Mouse (Mus musculus) forebrain, embryonic 12.5 days (tissue): ENCODE data around the gene Dmac2. TPM values are rescaled to one million over a fixed set of nuclear protein-coding genes. Genes with fewer than 3 reads are reported as not detected.

Experiments used
- ATAC-seq: fragments of 200-750 bp; cut with Nextera tagmentation; 2 replicates; pipeline ENCODE4 v1.8.0; 2017; ENCODE audit warnings: moderate TSS enrichment; ENCODE audit not compliant: low FRiP score
- H3K27ac ChIP-seq: fragments of 300-500 bp; sonication (generic); 2 replicates; pipeline ENCODE4 v1.5.1; 2016; ENCODE audit warnings: mild to moderate bottlenecking
- H3K27me3 ChIP-seq: fragments of 300-500 bp; sonication (generic); 2 replicates; pipeline ENCODE4 v1.6.1; 2016; ENCODE audit warnings: mild to moderate bottlenecking
- H3K36me3 ChIP-seq: fragments of 300-500 bp; sonication (generic); replicated peaks from 2 replicates; pipeline ENCODE4 v1.6.1; 2016; ENCODE audit warnings: mild to moderate bottlenecking
- H3K4me1 ChIP-seq: fragments of 300-500 bp; sonication (generic); 2 replicates; pipeline ENCODE4 v1.6.1; 2016
- H3K4me2 ChIP-seq: fragments of 300-500 bp; sonication (generic); 2 replicates; pipeline ENCODE4 v1.6.1; 2016; ENCODE audit warnings: mild to moderate bottlenecking, moderate library complexity
- H3K4me3 ChIP-seq: fragments of 300-500 bp; sonication (generic); replicated peaks from 2 replicates; pipeline ENCODE4 v1.5.1; 2016; ENCODE audit warnings: mild to moderate bottlenecking
- H3K9ac ChIP-seq: fragments of 300-500 bp; sonication (generic); 2 replicates; pipeline ENCODE4 v1.6.1; 2016; ENCODE audit warnings: mild to moderate bottlenecking
- H3K9me3 ChIP-seq: fragments of 300-500 bp; sonication (generic); 2 replicates; pipeline ENCODE4 v1.6.1; 2016
- WGBS: fragments of 180-500 bp; shearing (Covaris S2); methylation state at CpG from one replicate; pipeline ENCODE4 v1.1.7; 2016; 5-methylcytosine and 5-hydroxymethylcytosine counted together
- polyA plus RNA-seq: library from polyadenylated mRNA; unstranded; fragments of >200 nt; fragmentation: Nextera tagmentation; extraction: Ambion mirVana; gene quantifications from 2 replicates; pipeline ENCODE4 v1.2.1, GENCODE M21; 2016

Dmac2 gene
- polyA plus RNA-seq, 1 experiment from 2014 or later = 25.1 TPM

DNA sequence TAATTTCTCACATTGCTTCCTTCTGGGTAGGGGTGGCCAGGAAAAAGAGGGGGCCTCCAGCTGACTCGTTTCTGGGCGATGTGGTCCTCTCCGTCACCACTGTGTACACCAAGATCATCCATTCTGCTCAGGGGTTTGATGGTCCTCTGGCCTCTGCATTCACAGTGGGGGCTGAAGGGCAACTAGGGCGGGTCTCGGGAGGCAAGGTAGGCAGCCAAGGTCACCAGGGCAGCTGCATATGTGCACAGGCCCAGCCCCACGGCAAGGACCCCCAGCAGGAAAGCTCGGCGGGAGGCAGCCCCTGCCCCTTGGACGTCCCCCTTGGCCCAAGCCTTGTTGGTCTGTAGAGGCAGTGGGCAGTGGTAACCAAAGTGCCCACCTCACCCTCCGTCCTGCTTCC is 49.9 kb downstream of the Dmac2 start:
- Histone ChIP-seq H3K4me1 (no peaks in the 10 kb centered on the region), H3K9me3 (no peaks in the 10 kb centered on the region), H3K27me3 (peaks cover 13% of the 10 kb centered on the region), H3K27ac (no peak overlapping the region), H3K4me2 (no peak overlapping the region), H3K36me3 (peaks cover 38% of the 10 kb centered on the region), H3K9ac (no peak overlapping the region), H3K4me3 (no peak overlapping the region)
- ATAC-seq = no peak
- WGBS = 86% methylated on average over 10 of the region's 10 CpGs

DNA sequence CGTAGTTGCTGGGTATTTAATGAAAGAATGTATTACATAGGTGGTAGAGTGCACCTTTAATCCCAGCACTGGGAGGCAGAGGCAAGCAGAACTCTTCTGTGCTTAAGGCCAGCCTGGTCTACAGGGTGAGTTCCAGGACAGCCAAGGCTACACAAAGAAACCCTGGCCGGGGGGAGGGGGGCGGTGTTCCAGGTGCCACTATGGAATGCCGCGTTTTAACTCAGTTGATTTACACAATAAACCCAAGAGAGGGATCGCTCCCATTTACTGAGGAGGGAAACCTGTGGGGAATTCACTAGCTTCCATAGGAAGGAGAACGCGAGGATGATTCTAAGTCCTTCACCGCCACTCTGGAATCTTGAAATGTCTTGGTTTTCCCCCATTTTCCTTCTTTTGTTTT is 50.4 kb downstream of the Dmac2 start:
- ATAC-seq = no peak
- Histone ChIP-seq H3K4me2 (no peak overlapping the region), H3K36me3 (peaks cover 34% of the 10 kb centered on the region), H3K27ac (no peak overlapping the region), H3K9ac (no peak overlapping the region), H3K4me1 (peaks cover 4% of the 10 kb centered on the region; the same call in 1 of the 2 replicates), H3K4me3 (no peak overlapping the region), H3K27me3 (peaks cover 18% of the 10 kb centered on the region), H3K9me3 (no peaks in the 10 kb centered on the region)
- 82% methylated on average over 9 of the region's 9 CpGs for WGBS

DNA sequence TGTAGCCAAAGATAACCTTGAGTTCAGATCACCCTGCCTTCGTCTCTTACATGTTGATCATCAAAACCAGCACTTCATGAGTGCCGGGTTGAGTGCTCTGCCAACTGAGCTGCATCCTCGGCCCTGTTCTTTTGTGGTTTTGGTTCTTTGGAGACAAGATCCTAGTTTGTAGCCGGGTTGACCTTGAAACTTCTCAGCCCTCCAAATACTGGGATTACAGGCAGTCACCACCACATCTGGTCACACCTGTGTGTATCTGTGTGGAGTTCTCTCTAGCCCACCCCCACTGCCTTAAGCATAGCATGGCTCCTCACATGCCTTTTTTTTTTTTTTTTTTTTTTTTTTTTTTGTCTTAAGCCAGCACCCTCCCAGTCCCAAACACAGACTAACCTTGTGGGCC is 50.9 kb downstream of the Dmac2 start:
- peaks cover 29% of the 10 kb centered on the region for H3K36me3 ChIP-seq
- 87% methylated on average over 4 of the region's 4 CpGs for WGBS
- H3K4me3 ChIP-seq = no peak overlapping the region
- no peak overlapping the region for H3K27ac ChIP-seq
- peaks cover 8% of the 10 kb centered on the region for H3K4me1 ChIP-seq
- no peaks in the 10 kb centered on the region for H3K9me3 ChIP-seq
- H3K9ac ChIP-seq = no peak overlapping the region
- no peak overlapping the region for H3K4me2 ChIP-seq
- ATAC-seq = no peak
- peaks cover 23% of the 10 kb centered on the region for H3K27me3 ChIP-seq

DNA sequence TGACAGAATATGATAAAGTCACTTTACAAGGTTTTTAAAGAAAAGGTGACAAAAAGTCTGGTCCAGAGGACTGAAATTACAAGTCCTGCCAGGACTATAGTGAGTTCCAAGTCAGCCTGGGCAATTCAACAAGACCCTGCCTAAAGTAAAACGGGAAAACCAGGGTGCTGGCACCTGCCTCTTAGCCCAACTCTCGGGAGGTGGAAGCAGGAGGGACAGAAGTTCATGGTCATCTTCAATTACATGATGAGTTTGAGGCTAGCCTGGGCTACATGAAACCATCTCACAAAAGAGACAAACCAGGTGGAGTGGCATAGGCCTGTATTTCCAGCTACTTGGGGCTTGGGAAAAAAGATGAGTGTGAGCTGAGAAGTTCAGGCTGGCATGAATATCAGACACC is 52.5 kb downstream of the Dmac2 start:
- no peaks in the 10 kb centered on the region for H3K9me3 ChIP-seq
- H3K27me3 ChIP-seq = peaks cover 38% of the 10 kb centered on the region
- H3K4me1 ChIP-seq = peaks cover 9% of the 10 kb centered on the region
- H3K9ac ChIP-seq = no peak overlapping the region
- no peak overlapping the region for H3K27ac ChIP-seq
- no peak overlapping the region for H3K4me3 ChIP-seq
- no peak overlapping the region for H3K4me2 ChIP-seq
- H3K36me3 ChIP-seq = peaks cover 18% of the 10 kb centered on the region
- no peak for ATAC-seq
- WGBS = 86% methylated on average over 2 of the region's 2 CpGs

DNA sequence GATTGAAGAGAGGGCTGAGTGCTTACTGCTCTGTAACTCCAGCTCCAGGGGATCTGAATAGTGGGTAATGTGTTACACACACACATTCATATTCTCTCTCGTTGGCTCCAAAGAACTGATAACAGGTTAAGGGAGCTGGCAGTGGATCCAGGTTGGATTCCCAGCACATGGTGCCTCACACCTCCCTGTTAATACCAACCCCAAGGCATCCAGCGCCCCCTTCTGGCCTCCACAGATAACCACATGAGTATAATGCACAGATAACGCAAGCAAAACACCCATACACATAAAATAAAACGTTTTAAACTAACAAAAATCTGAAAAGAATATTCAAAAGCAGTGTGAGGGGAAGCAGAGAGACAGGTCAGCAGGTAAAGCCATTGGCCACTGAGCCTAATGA is 53.2 kb downstream of the Dmac2 start:
- H3K9ac ChIP-seq = no peak overlapping the region
- 55% methylated on average over 4 of the region's 4 CpGs for WGBS
- ATAC-seq = no peak
- peaks cover 9% of the 10 kb centered on the region for H3K4me1 ChIP-seq
- no peak overlapping the region for H3K27ac ChIP-seq
- H3K4me2 ChIP-seq = no peak overlapping the region
- no peak overlapping the region for H3K4me3 ChIP-seq
- peaks cover 42% of the 10 kb centered on the region for H3K27me3 ChIP-seq
- H3K36me3 ChIP-seq = peaks cover 15% of the 10 kb centered on the region
- no peaks in the 10 kb centered on the region for H3K9me3 ChIP-seq

DNA sequence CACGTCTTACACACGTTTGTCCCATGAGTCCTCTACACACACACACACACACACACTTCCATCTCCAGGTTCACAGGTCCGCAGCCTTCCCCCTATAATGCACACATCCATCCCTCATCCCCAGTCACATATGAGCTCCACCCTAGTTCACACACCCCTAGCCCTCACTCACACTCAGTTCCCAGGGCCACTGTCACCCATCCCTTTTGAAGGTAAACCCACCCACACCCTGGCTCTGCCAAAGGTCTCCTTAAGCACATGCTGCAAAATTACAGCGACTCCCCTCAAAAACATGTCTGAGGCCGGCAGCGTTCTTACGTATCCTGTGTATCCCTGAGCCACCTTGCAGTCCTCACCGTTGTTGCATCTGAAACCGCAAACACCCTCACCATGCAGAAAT is 55.1 kb downstream of the Dmac2 start:
- Histone ChIP-seq H3K4me2 (peak overlapping the region; percentile 50; the same call in 1 of the 2 replicates), H3K4me3 (no peak overlapping the region), H3K27ac (no peak overlapping the region), H3K4me1 (peaks cover 9% of the 10 kb centered on the region), H3K9me3 (no peaks in the 10 kb centered on the region), H3K27me3 (peaks cover 47% of the 10 kb centered on the region), H3K36me3 (no peaks in the 10 kb centered on the region), H3K9ac (no peak overlapping the region)
- 24% methylated on average over 9 of the region's 9 CpGs for WGBS
- no peak for ATAC-seq

DNA sequence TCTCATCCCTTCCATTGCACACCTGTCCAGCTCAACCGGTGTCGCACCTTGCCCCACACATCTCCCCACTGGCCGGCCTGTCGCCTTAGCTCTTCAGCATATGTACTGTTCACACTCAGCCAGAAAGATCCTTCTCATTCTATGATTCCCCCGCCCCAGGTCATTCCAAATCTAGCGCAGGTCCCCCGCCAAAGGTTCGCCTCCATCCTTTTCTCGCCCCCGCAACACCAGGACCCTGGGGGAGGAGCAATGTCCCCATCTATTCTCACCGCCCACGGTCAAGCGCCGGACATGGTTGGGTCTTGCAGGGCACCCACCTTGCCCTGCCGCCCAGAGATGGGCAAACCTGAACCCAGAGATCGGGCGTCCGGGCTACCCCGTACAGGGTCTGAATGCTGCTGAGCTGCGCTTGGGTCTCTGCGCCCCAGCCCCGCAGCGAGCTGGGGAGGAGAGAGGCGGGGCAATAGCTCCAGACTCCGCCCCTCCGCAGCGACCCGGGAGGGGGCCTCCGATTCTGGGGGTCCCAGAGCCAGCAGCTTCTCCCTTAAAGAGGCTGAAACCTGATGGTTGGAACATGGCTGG is 55.6 kb downstream of the Dmac2 start, which contains the start of gene Tmem91:
Tmem91 (minus strand) TSS at position 448 of the 582 bp plus-strand sequence.
- Histone ChIP-seq H3K27me3 (peaks cover 48% of the 10 kb centered on the region), H3K36me3 (no peaks in the 10 kb centered on the region), H3K4me1 (peaks cover 9% of the 10 kb centered on the region), H3K27ac (no peak within 1 kb of the TSS), H3K4me3 (peak within 1 kb of the TSS; percentile 31), H3K9me3 (no peaks in the 10 kb centered on the region), H3K9ac (peak within 1 kb of the TSS; percentile 40; the same call in 1 of the 2 replicates), H3K4me2 (peak within 1 kb of the TSS; percentile 50)
- WGBS = 3% methylated on average over 29 of the region's 29 CpGs
- 0 out of 2 replicates have a peak, but pooled peaks have one; percentile 27 for ATAC-seq

Other genes with a start within 250 kb of the Dmac2 start
- gene Cnfn, start 249.7 kb upstream of the Dmac2 start, polyA plus RNA-seq = not detected in 2 replicates
- 7.6 and 8.8 TPM in 2 replicates for gene Lipe, start 220.7 kb upstream of the Dmac2 start, polyA plus RNA-seq
- 0.27 and 0.52 TPM in 2 replicates for gene Cxcl17, start 206.5 kb upstream of the Dmac2 start, polyA plus RNA-seq
- 0.23 and 0.51 TPM in 2 replicates for gene Ceacam1, start 141.8 kb upstream of the Dmac2 start, polyA plus RNA-seq
- not detected in 2 replicates for gene Ceacam2, start 79.6 kb upstream of the Dmac2 start, polyA plus RNA-seq
- not detected in 2 replicates for gene Erich4, start 3.5 kb upstream of the Dmac2 start, polyA plus RNA-seq
- 0.70 and 0.79 TPM in 2 replicates for gene B3gnt8, start 7.2 kb downstream of the Dmac2 start, polyA plus RNA-seq
- 36.1 and 38.1 TPM in 2 replicates for gene Bckdha, start 39.6 kb downstream of the Dmac2 start, polyA plus RNA-seq
- 49.8 and 51.1 TPM in 2 replicates for gene Exosc5, start 39.8 kb downstream of the Dmac2 start, polyA plus RNA-seq
- gene Tmem91, start 55.8 kb downstream of the Dmac2 start, polyA plus RNA-seq = 3.2 and 4.0 TPM in 2 replicates
- 31.3 and 31.6 TPM in 2 replicates for gene B9d2, start 61.4 kb downstream of the Dmac2 start, polyA plus RNA-seq
- 1.3 and 1.6 TPM in 2 replicates for gene Tgfb1, start 67.6 kb downstream of the Dmac2 start, polyA plus RNA-seq
- gene Ccdc97, start 99.7 kb downstream of the Dmac2 start, polyA plus RNA-seq = 29.0 and 35.7 TPM in 2 replicates
- gene Hnrnpul1, start 135.3 kb downstream of the Dmac2 start, polyA plus RNA-seq = 78.4 and 86.0 TPM in 2 replicates
- 31.0 and 33.6 TPM in 2 replicates for gene Axl, start 169.3 kb downstream of the Dmac2 start, polyA plus RNA-seq
- gene Cyp2s1, start 197.5 kb downstream of the Dmac2 start, polyA plus RNA-seq = 0.51 and 0.55 TPM in 2 replicates